Mouse (Mus musculus) small intestine, adult 2 months (tissue): Measurements from ENCODE around the gene Cmtm3. TPM values are rescaled to one million over a fixed set of nuclear protein-coding genes. Genes with fewer than 3 reads are reported as not detected.

ENCODE experiments used
- H3K27ac ChIP-seq: fragments of 200-500 bp; 2 replicates; pipeline ENCODE4 v1.5.1; 2012; ENCODE audit warnings: low read depth, low read length, control low read depth, inconsistent platforms; ENCODE audit not compliant: insufficient read depth
- H3K27me3 ChIP-seq: fragments of 200-500 bp; 2 replicates; pipeline ENCODE4 v1.6.1; 2012; ENCODE audit warnings: mild to moderate bottlenecking, moderate library complexity, low read length, inconsistent platforms; ENCODE audit not compliant: control insufficient read depth, insufficient read depth
- H3K36me3 ChIP-seq: fragments of 200-500 bp; 2 replicates; pipeline ENCODE4 v1.6.1; 2012; ENCODE audit warnings: mild to moderate bottlenecking, low read length, control low read depth, inconsistent platforms; ENCODE audit not compliant: control insufficient read depth, insufficient read depth
- H3K4me1 ChIP-seq: fragments of 200-500 bp; 2 replicates; pipeline ENCODE4 v1.6.1; 2012; ENCODE audit warnings: low read length, inconsistent platforms, mixed read lengths; ENCODE audit not compliant: control insufficient read depth, insufficient read depth, insufficient read length
- H3K4me3 ChIP-seq: fragments of 200-500 bp; 2 replicates; pipeline ENCODE4 v1.5.1; 2012; ENCODE audit warnings: low read depth, mild to moderate bottlenecking, control low read depth, inconsistent platforms, low read length, moderate library complexity
- CTCF ChIP-seq: fragments of 200-500 bp; IDR thresholded peaks from 2 replicates; pipeline ENCODE4 v1.5.1; 2012; ENCODE audit warnings: low read depth, mild to moderate bottlenecking, control low read depth, inconsistent platforms, low read length, moderate library complexity, mixed read lengths; ENCODE audit not compliant: insufficient replicate concordance, insufficient read length; ENCODE audit errors: extremely low read depth
- POLR2A ChIP-seq: fragments of 200-500 bp; IDR thresholded peaks from 2 replicates; pipeline ENCODE4 v1.6.1; 2012; ENCODE audit warnings: low read depth, mild to moderate bottlenecking, control low read depth, inconsistent platforms, low read length, moderate library complexity
- WGBS: fragments of 180-500 bp; shearing (Covaris S2); methylation state at CpG from one replicate; pipeline ENCODE4 v1.1.7; 2018; 5-methylcytosine and 5-hydroxymethylcytosine counted together
- polyA plus RNA-seq: library from polyadenylated mRNA; depleted of rRNA; stranded (reverse); fragments of >200 nt; gene quantifications from 2 replicates; pipeline ENCODE4 v1.2.3, GENCODE M21; 2012

The Cmtm3 gene
- polyA plus RNA-seq, 1 experiment = 21.3 TPM

DNA sequence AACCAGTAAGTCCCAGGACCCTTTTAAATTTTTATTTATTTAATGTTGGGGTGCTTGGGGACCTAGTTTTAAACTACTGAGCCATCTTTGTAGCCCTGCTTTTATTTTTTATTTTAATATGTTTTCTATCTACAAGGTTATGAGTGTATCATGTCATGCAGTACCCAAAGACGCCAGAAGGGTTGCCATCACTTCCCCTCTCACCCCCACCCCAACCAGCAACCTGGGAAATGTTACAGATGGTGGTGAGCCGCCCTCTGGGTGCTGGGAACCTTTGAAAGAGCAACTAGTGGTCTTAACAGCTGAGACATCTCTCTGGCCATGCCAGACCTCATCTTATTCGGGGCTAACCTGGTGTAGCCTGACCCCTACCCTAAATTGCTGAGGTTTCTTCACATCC lies 1.3 kb upstream of the Cmtm3 start:
- no peak overlapping the region for H3K27ac ChIP-seq
- no peaks in the 10 kb centered on the region; the same call in 1 of the 2 replicates for H3K27me3 ChIP-seq
- WGBS = 61% methylated on average over 3 of the region's 3 CpGs
- no peak overlapping the region for H3K4me3 ChIP-seq
- no peaks in the 10 kb centered on the region for H3K36me3 ChIP-seq
- peaks cover 4% of the 10 kb centered on the region; the same call in 1 of the 2 replicates for H3K4me1 ChIP-seq
- TF ChIP-seq CTCF (peak; percentile 10; the same call in 1 of the 2 replicates), POLR2A (no peak)

DNA sequence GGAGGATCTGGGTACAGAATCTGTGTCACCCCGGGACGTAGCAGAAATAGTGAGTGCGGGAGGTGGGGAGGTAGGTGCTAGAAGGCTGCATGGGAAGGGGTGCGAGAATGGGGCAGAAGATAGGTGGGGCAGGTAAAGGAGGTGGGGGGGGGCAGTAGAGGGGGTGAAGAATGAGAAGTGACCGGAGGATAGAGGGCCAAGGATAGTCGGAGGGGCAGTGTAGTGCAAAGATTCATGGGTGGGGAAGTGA lies 698 bp downstream of the Cmtm3 start:
- no peak for TF ChIP-seq CTCF
- no peak for TF ChIP-seq POLR2A
- Histone ChIP-seq H3K36me3 (no peaks in the 10 kb centered on the region), H3K4me1 (peaks cover 4% of the 10 kb centered on the region; the same call in 1 of the 2 replicates), H3K4me3 (peak overlapping the region; percentile 69), H3K27me3 (no peaks in the 10 kb centered on the region; the same call in 1 of the 2 replicates), H3K27ac (no peak overlapping the region)
- WGBS = 7% methylated on average over 6 of the region's 6 CpGs

DNA sequence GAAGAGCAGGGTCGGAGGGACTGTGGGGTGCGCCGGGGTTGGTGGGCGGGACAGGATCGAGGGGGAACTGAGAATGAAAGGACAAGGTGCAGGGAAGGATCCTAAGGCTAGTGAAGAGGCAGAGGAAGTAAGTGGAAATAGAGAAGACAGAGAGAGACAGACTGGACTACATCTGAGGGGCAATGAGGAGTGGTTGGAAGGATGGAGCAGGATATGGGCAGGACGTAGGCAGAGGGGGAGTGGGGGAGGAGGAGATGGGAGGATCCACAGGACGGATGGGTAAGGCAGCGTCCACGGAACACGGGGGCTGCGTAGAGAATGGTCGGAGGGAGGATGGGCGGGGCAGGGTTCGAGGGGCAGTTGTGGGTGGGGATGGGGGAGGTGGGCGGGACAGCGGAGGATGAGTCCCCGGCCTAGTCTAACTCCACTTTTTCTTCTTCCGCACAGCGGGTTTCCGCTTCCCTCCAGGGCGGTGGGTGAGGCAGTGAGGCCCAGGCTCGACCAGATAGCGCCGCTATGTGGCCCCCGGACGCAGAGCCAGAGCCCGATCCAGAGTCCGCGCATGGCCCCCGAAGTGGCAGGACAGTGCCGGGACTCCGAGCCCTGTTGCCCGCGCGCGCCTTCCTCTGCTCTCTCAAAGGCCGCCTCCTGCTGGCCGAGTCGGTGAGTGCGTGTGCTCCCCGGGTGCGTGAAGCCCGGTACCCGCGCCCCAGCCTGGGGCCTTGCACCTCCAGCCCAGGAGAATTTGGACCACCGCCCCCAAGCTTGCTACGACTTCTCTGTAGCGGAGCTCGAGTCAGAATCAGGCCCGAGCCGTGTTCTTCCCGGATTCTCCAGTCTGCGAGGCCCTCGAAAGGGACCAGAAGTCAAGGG lies 1.3 kb downstream of the Cmtm3 start:
- H3K4me1 ChIP-seq = peaks cover 4% of the 10 kb centered on the region; the same call in 1 of the 2 replicates
- peak overlapping the region; percentile 63 for H3K27ac ChIP-seq
- whole genome bisulfite sequencing = under 1% methylated on average over 53 of the region's 54 CpGs
- H3K36me3 ChIP-seq = no peaks in the 10 kb centered on the region
- TF ChIP-seq POLR2A = peak; percentile 45; the same call in 1 of the 2 replicates
- peak; percentile 47; the same call in 1 of the 2 replicates for TF ChIP-seq CTCF
- peak overlapping the region; percentile 69 for H3K4me3 ChIP-seq
- no peaks in the 10 kb centered on the region; the same call in 1 of the 2 replicates for H3K27me3 ChIP-seq

DNA sequence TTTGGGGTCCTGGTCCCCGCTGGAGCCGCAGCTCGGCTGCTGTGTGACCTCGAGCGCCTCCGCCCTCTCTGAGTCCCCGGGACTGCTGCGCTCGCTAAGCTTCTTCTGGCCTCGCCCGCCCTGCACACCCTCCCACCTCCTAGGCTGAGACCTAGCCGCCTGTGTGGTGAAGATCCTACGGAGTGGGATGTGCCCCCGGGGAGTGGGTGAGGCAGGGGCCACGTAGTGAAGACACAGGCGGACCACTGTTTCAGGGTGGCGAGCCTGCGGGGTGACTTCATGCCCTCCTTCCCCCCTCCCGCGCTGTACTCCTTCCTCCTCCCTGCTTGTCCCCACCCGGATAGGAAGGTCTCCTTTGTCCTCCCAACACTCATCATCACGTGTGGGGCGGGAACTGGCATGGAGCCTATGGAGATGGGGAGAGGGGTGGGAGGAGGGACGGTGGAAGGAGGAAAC lies 1.9 kb downstream of the Cmtm3 start:
- H3K27ac ChIP-seq = peak overlapping the region; percentile 2; the same call in 1 of the 2 replicates
- H3K36me3 ChIP-seq = no peaks in the 10 kb centered on the region
- H3K4me3 ChIP-seq = peak overlapping the region; percentile 69
- peaks cover 4% of the 10 kb centered on the region; the same call in 1 of the 2 replicates for H3K4me1 ChIP-seq
- H3K27me3 ChIP-seq = no peaks in the 10 kb centered on the region; the same call in 1 of the 2 replicates
- TF ChIP-seq CTCF (no peak), POLR2A (peak; percentile 37; the same call in 1 of the 2 replicates)
- WGBS = 2% methylated on average over 24 of the region's 24 CpGs

DNA sequence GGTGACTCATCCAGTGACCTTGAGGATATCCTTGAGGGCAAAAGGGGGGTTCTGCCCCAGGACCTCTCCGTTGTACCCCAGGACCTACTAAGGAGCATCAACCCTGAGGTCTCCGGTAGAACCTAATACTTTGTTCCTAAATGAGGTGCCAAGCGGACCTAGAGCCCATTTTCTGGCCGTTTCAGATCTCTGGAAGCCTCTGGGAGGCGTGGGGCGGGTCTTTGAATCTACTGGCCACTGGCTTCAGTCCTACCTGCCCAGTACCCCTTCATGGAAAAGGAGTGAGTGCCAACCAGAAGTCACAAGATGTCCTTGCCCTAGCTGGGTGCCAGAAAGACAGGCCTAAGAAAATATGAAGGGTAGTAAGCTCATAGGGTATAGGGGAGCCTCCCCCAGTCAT lies 2.5 kb downstream of the Cmtm3 start:
- Histone ChIP-seq H3K27me3 (no peaks in the 10 kb centered on the region; the same call in 1 of the 2 replicates), H3K4me3 (no peak overlapping the region), H3K4me1 (peaks cover 4% of the 10 kb centered on the region; the same call in 1 of the 2 replicates), H3K27ac (no peak overlapping the region), H3K36me3 (0 out of 2 replicates have a peak, but pooled peaks cover 2% of the 10 kb centered on the region)
- no peak for TF ChIP-seq POLR2A
- no peak for TF ChIP-seq CTCF
- 49% methylated on average over 6 of the region's 6 CpGs for WGBS

- H3K36me3 ChIP-seq = 0 out of 2 replicates have a peak, but pooled peaks cover 2% of the 10 kb centered on the region
- peaks cover 4% of the 10 kb centered on the region; the same call in 1 of the 2 replicates for H3K4me1 ChIP-seq
- 74% methylated on average over 5 of the region's 5 CpGs for WGBS
- H3K4me3 ChIP-seq = no peak overlapping the region
- no peak for TF ChIP-seq POLR2A
- TF ChIP-seq CTCF = no peak
- H3K27me3 ChIP-seq = no peaks in the 10 kb centered on the region; the same call in 1 of the 2 replicates
- H3K27ac ChIP-seq = no peak overlapping the region
These were observed 3.2 kb downstream of the Cmtm3 start for GRCm38 (mm10) chr8:104342426-104342825.

- TF ChIP-seq POLR2A (no peak), CTCF (peak; percentile 91)
These were observed 4.7 kb downstream of the Cmtm3 start for GRCm38 (mm10) chr8:104343957-104344356.

More at GRCm38 (mm10) chr8:104343957-104344356, 4.7 kb downstream of the Cmtm3 start:
- Histone ChIP-seq H3K27me3 (no peaks in the 10 kb centered on the region; the same call in 1 of the 2 replicates), H3K4me3 (no peak overlapping the region), H3K36me3 (peaks cover 6% of the 10 kb centered on the region; the same call in 1 of the 2 replicates), H3K4me1 (peaks cover 4% of the 10 kb centered on the region; the same call in 1 of the 2 replicates), H3K27ac (no peak overlapping the region)
- WGBS = 9% methylated on average over 7 of the region's 7 CpGs
